ENCODE assay signal across 24 mouse cellular contexts in the genomic region with DNA sequence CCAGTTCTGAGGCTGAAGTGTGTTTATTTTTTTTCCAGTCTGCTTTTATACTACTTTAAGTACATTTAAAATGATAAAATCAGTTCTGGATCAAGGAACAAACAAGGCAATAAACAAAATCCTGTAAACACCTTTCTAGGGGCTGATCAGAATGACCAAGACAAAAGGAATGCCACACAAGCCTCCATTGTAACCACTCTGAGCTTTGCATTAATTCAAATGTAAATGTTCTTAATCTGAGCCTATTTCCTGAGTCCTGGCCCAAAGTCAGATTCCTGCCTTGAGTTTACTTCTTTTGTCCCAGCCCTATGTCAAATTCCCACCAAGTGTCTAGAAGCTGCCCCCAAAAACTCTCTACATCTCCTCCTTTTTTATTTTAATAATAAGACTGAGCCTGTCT.
"Had no signal": no experiment of that assay in that cellular context is flagged by ENCODE, and none has a peak within 500 bp of the region (broad histone marks: within the 10 kb centered on the region; RNA-seq: fewer than 3 reads in every experiment).

No protein-coding gene starts in this region.

- H3K4me1 ChIP-seq: embryonic facial prominence, embryonic 10.5 days; embryonic facial prominence, embryonic 12.5 days; embryonic facial prominence, embryonic 13.5 days; embryonic facial prominence, embryonic 15.5 days; forebrain, embryonic 10.5 days; forebrain, embryonic 12.5 days; forebrain, embryonic 13.5 days; forebrain, embryonic 15.5 days; heart, embryonic 10.5 days; heart, embryonic 12.5 days had no signal

- DNase-seq: cerebellum, adult 9-11 months; cerebellum, postnatal 10 days; cerebellum, postnatal 36 days; embryo, embryonic 11 days; forebrain, postnatal 0 days; gastrocnemius, adult 2 months; gastrocnemius, postnatal 10 days; gastrocnemius, postnatal 14 days; gastrocnemius, postnatal 25 days; gastrocnemius, postnatal 36 days; heart, adult 11 months; heart, adult 18-20 months; heart, adult 2 months had no signal

- H3K9me3 ChIP-seq: embryonic facial prominence, embryonic 12.5 days; forebrain, embryonic 13.5 days; forebrain, embryonic 15.5 days; heart, embryonic 10.5 days had no signal

- H3K4me3 ChIP-seq: embryonic facial prominence, embryonic 10.5 days; embryonic facial prominence, embryonic 12.5 days; embryonic facial prominence, embryonic 13.5 days; embryonic facial prominence, embryonic 15.5 days; erythroblast, embryonic 14.5 days; forebrain, embryonic 10.5 days; forebrain, embryonic 12.5 days; forebrain, embryonic 13.5 days; forebrain, embryonic 15.5 days; gastrocnemius, adult 2 months; heart, adult 2 months; heart, embryonic 10.5 days; heart, embryonic 12.5 days had no signal

- H3K36me3 ChIP-seq: embryonic facial prominence, embryonic 10.5 days; embryonic facial prominence, embryonic 12.5 days; embryonic facial prominence, embryonic 13.5 days; embryonic facial prominence, embryonic 15.5 days; forebrain, embryonic 10.5 days; forebrain, embryonic 12.5 days; forebrain, embryonic 15.5 days; heart, embryonic 10.5 days had no signal

- H3K9ac ChIP-seq: embryonic facial prominence, embryonic 12.5 days; embryonic facial prominence, embryonic 13.5 days; embryonic facial prominence, embryonic 15.5 days; forebrain, embryonic 12.5 days; forebrain, embryonic 13.5 days; forebrain, embryonic 15.5 days; forebrain, postnatal 0 days; heart, embryonic 12.5 days had no signal

- H3K27ac ChIP-seq: embryonic facial prominence, embryonic 10.5 days; embryonic facial prominence, embryonic 12.5 days; embryonic facial prominence, embryonic 13.5 days; embryonic facial prominence, embryonic 15.5 days; forebrain, embryonic 10.5 days; forebrain, embryonic 12.5 days; forebrain, embryonic 13.5 days; forebrain, embryonic 15.5 days; gastrocnemius, adult 2 months; heart, adult 2 months; heart, embryonic 10.5 days had no signal
